Mouse (Mus musculus) c-Kit-positive CD71-positive TER-119-positive erythroid progenitor cells, embryonic 14.5 days (primary cell): ENCODE measurements around the gene Foxa3.
A peak's percentile ranks its signal among the peaks of the same experiment; 100 is the strongest.

Source experiments
- DNase-seq: peaks from one replicate; pipeline ENCODE4 v3.0.0-alpha.2; 2013; ENCODE audit warnings: low spot score

Gene Foxa3

DNA sequence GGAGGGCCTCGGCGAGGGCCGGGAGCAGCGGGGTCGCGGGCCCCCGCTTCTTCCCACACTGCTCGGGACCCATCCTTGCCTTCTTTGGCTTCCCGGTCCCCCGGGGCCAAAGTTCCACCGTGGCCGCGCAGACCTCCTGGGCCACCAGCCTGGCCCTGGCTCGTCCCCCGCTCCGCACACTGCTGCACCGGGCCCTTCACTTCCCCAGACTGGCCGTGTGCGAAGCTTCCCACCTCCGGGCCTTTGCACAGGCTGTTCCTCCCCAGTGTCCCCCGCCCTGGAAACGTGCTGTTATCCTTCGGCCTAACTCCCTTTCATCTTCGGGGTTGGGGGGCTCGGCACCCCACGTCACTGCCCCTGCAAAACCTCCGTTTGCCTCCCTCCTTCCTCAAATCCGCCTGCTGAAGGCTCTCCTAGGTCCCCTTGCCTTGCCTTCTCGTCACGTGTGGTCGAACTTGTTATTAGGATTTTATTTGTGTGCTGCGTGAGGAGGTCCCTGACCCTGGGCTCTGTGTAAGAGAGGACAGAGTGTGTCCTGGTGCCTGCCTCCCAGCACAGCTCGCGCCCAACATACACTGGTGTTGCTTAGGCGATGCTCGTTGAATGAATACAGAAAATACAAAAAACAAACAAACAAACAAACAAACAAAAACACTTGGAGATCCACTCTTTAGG is 1.4 kb upstream of the Foxa3 start:
- DNase-seq = no peak

DNA sequence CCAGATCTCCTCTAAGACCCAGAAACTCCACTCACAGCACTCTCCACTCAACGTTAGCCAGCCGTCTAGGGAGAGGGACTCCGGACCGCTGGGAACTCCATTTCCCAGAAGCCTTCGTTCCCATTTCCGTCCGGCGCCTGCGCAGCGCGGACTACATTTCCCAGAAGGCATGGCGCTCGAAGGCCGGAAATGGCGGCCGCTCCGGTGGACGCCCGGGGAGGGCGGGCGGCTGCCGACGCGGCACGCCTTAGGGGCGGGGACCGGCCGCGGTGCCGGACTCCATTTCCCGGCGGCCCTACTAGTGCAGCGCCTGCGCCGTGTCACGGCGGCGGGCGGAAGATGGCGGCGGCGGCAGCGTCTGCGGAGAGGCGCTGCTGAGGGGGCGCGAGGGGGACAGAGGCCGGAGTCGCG is 763 bp upstream of the Foxa3 start, which contains the start of gene Sympk:
Gene Sympk, plus strand, starts transcription at position 282 of the 411 bp plus-strand sequence.
- peak; percentile 94 for DNase-seq

- no peak for DNase-seq
Observed at GRCm38 (mm10) chr7:19022189-19022958, 964 bp downstream of the Foxa3 start.

DNA sequence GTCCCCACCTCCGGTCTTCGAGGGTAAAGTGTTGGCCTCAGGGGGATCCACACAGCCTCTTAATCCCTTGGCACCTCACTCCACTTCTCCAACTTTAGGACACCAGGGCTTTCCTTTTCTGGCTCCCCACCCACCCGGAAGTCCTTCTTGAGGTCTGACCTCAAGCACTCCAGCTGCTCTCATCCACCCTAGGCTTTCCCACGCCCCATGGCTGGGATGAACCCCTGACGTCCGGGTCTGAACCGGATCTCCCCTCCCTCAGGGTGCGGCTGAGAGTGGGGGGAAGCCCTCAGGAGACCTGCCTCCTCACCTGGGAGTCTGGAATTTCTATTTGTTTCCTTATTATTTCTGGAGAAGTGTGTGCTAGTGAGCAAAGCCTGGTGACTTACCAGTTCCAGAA is 2.3 kb downstream of the Foxa3 start:
- no peak for DNase-seq

DNA sequence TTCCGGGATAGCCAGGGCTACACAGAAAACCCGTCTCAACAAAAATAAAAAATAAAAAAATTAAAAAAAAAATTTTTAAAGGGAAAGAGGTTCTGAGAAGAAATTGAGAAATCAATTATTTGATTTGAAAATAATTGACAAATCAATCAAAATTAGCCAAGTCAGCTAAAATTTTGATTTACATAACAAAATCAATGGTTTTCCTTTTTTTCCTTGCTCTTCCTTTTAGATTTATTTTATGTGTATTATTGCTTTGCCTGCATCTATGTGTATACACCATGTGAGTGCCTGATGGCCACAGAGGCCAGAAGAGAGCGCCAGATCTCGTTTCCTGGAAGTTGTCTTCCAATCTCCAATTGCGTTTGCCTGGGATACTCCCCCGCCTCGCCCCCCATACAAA is 5.4 kb downstream of the Foxa3 start:
- no peak for DNase-seq

GRCm38 (mm10) chr7:19016042-19016441 is 7.3 kb downstream of the Foxa3 start:
- DNase-seq = no peak

GRCm38 (mm10) chr7:19014452-19014851 is 8.9 kb downstream of the Foxa3 start:
- DNase-seq = no peak

DNA sequence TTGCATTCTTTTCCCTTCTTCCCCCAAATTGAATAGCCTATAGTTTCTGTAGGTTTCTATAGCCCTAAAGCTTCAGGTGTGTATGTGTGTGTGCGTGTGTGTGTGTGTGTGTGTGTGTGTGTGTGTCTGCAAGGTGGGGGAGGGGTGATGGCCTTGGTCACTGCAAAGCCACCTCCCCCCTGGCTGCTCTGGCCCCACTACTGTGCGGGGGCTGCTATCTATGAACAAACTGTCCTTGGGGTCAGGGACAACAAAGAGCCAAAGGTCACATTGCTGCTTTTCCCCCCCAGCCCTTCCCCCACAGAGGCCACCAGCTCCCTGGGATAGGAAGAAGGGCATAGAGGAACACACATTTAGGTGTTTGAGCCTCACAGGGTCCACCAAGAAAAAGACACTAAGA is 10.5 kb downstream of the Foxa3 start:
- no peak for DNase-seq

- DNase-seq = no peak
Observed at GRCm38 (mm10) chr7:19012025-19012621, 11.2 kb downstream of the Foxa3 start.

DNA sequence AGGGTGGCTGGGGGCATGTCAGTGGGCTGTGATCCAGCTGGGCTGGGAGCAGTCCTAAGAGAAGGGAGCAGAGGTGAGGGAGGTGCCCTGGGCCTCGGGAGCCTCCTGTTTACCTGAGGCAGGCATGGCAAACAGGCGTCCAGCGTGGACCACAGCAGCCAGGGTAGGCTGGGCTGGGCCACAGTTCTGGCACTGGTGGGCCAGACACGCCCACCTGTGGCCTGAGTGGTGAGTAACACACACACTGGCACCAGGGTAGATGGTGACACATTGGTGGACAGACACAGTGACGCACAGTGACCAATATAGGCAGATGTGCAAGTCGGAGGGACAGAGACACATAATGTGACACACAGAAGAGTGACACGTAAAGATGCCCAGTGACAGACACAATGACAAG is 12.8 kb downstream of the Foxa3 start:
- no peak for DNase-seq

DNA sequence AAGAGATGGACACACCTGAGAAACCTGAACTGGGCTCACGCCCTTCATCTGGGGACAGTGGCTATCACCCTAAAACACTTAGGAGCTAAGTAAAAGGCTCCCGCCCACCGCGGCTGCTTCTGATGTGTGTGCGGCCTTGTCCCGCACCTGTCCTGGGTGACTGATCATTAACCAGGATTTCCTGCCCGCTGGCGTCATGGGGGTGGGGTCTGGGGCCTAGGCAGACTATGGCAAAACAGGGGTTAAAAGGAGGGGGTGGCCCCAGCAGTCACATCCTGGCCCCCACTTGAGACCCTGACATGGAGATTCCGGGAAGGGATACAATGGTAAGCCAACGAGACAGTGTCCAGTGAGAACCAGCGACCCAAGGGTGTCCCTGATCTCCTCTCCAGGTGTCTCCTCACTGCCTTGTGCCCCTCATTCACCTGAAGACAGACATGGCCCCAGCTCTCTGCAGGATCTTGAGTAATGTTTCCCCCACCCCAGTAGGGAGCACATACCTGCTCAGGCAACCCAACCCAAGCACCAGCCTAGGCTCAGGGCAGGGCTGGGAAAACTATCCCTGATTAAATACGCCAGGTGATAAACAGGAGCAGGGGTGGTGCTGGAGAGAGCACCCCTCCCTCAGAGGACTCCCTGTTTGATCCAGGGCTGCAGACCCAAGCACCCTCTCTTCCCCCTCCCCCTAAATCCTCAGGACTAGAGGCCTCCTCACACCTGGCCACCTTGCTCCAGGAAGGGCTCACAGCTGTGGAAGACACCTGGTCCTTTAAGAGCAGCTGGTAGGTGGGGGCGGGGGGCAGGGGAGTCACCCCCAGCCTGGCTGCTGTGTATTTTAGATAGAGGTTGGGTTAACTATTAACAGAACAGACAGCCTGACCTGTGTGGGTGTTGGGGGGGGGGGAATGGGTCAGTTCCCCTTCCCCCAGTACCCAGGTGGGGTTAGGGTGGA is 16.0 kb downstream of the Foxa3 start:
- DNase-seq = no peak

DNA sequence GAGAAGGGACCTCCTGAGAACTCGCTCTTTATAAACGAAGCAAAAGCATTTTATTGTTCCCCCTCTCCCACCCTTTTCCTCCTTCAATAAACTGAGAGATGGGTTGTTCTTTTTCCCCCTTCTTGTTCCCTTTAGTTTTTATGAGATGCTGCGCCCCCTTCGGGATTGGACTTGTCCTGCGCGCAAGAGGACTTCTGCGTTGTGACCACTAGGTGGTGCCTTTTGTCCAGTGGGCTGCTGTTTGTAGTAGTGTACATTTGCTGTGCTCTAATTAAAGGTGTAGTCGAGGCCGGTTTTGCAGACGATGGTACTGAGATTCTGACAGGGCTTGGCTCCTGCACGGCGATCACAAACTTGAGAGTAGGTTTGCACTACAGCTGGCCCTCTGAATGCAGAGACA is 16.9 kb downstream of the Foxa3 start:
- DNase-seq = peak; percentile 81

DNA sequence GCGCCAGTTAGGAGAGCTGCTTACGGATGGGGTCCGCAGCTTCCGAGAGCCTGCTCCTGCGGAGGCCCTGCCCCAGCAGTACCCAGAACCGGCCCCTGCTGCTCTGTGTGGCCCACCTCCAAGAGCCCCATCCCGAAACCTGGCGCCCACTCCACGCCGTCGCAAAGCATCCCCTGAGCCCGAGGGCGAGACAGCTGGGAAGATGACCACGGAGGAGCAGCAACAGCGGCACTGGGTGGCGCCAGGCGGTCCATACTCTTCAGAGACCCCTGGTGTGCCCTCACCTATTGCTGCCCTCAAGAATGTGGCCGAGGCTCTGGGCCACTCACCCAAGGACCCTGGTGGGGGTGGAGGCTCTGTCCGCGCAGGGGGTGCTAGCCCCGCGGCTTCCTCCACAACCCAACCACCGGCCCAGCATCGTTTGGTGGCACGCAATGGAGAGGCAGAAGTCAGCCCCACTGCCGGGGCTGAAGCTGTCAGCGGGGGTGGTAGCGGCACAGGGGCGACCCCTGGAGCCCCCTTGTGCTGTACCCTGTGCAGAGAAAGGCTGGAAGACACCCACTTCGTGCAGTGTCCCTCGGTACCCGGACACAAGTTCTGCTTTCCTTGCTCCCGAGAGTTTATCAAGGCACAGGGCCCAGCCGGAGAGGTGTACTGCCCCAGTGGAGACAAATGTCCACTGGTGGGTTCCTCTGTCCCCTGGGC is 17.8 kb downstream of the Foxa3 start:
- no peak for DNase-seq

DNA sequence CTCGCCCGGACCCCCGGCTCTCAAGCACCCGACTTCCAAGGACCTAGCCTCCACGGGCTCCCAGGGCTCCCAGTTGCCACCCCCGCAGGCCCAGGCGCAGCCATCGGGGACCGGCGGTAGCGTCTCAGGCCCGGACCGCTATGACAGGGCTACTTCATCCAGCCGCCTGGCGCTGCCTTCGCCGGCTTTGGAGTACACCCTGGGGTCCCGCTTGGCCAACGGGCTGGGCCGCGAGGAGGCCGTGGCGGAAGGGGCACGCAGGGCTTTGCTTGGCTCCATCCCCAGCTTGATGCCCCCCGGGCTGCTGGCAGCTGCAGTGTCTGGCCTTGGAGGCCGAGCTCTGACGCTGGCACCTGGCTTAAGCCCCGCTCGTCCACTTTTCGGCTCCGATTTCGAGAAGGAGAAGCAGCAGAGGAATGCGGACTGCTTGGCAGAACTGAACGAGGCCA is 18.7 kb downstream of the Foxa3 start:
- no peak for DNase-seq

GRCm38 (mm10) chr7:19003902-19004630 is 19.3 kb downstream of the Foxa3 start, which contains the start of gene Irf2bp1:
Irf2bp1 (plus strand) TSS chr7:19004044.
- peak; percentile 88 for DNase-seq

GRCm38 (mm10) chr7:19002848-19003498 is 20.4 kb downstream of the Foxa3 start:
- DNase-seq = peak; percentile 85

GRCm38 (mm10) chr7:19002115-19002514 is 21.2 kb downstream of the Foxa3 start:
- DNase-seq = no peak

DNA sequence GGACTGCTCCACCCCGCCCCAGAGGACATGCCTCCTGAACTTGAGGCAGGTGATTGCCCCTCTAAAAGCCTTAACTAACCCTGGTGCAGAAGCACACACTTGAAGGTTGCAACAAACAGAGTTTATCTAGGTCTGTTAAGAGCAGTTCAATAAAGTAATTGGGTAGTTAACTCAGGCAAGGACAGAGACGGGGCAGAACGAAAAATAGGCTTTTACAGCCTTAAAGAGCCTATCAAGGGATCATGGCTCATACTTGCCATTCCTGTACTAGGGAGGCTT is 21.6 kb downstream of the Foxa3 start:
- DNase-seq = no peak

DNA sequence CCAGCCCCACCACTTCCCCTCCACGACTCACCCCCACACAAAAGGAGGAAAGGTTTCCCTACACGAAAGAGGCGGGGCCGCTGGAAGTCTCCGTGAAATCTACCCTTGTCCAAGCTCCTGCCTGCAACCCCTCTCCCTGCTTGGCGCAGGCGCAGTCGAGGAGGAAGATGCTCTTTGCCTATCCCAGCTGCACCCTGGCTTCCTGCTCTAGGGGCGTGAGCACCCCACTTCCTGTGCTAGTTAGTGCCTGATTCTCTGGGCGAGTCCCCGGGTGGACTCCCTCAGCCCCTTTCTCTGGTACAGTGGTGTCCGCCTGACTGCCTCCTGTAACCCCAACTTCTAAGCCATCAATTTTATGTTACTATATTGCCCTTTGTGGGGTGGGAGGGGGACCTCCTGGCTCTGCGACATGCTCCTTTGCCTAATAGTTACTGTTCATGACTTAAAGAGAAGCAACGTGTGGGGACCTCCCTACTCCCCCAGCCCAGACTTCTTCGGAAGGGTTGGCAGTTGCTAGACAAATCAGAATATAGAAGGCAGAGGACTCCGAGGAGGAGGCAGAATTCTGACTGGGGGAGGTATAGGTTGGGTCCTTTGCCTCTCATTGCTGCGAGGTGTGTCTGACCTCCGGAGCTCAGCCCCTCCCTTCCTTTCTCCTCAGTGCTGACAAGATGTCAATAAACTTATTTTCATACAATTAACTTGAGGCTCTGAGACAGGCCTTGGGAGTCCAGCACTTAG is 22.1 kb downstream of the Foxa3 start:
- DNase-seq = peak; percentile 56

GRCm38 (mm10) chr7:19000421-19000820 is 22.9 kb downstream of the Foxa3 start:
- no peak for DNase-seq
